Mouse (Mus musculus) heart, embryonic 15.5 days (tissue): Measurements from ENCODE around the gene Selplg. TPM values are rescaled to one million over a fixed set of nuclear protein-coding genes. Genes with fewer than 3 reads are reported as not detected.
"Not testable (repeated sequence)": the region's sequence is repeated elsewhere in the genome, so short reads cannot be mapped to it uniquely, and the experiment has no call there.

Source experiments
- ATAC-seq: fragments of 200-750 bp; cut with Nextera tagmentation; replicated peaks from 2 replicates; pipeline ENCODE4 v1.8.0; 2017; ENCODE audit warnings: low read depth, moderate TSS enrichment; ENCODE audit not compliant: insufficient number of reproducible peaks, insufficient read depth, low FRiP score
- H3K27ac ChIP-seq: fragments of 300-500 bp; sonication (generic); 2 replicates; pipeline ENCODE4 v1.5.1; 2015; ENCODE audit warnings: mild to moderate bottlenecking, inconsistent platforms
- H3K27me3 ChIP-seq: fragments of 300-500 bp; sonication (generic); 2 replicates; pipeline ENCODE4 v1.6.1; 2015; ENCODE audit warnings: inconsistent platforms
- H3K36me3 ChIP-seq: fragments of 300-500 bp; sonication (generic); 2 replicates; pipeline ENCODE4 v1.6.1; 2015; ENCODE audit warnings: mild to moderate bottlenecking, inconsistent platforms
- H3K4me1 ChIP-seq: fragments of 300-500 bp; sonication (generic); replicated peaks from 2 replicates; pipeline ENCODE4 v1.6.1; 2015; ENCODE audit warnings: inconsistent platforms
- H3K4me2 ChIP-seq: fragments of 300-500 bp; sonication (generic); 2 replicates; pipeline ENCODE4 v1.6.1; 2015; ENCODE audit warnings: inconsistent platforms, mild to moderate bottlenecking, moderate library complexity
- H3K4me3 ChIP-seq: fragments of 300-500 bp; sonication (generic); 2 replicates; pipeline ENCODE4 v1.5.1; 2015; ENCODE audit warnings: mild to moderate bottlenecking, inconsistent platforms
- H3K9ac ChIP-seq: fragments of 300-500 bp; sonication (generic); 2 replicates; pipeline ENCODE4 v1.6.1; 2015; ENCODE audit warnings: mild to moderate bottlenecking, inconsistent platforms
- H3K9me3 ChIP-seq: fragments of 300-500 bp; sonication (generic); replicated peaks from 2 replicates; pipeline ENCODE4 v1.6.1; 2016; ENCODE audit warnings: inconsistent platforms
- WGBS: fragments of 180-500 bp; shearing (Covaris S2); methylation state at CpG from one replicate; pipeline ENCODE4 v1.1.7; 2015; ENCODE audit warnings: mixed read lengths; 5-methylcytosine and 5-hydroxymethylcytosine counted together
- polyA plus RNA-seq: library from polyadenylated mRNA; unstranded; fragments of >200 nt; fragmentation: Nextera tagmentation; extraction: Ambion mirVana; gene quantifications from 2 replicates; pipeline ENCODE4 v1.2.1, GENCODE M21; 2015

Selplg gene
- polyA plus RNA-seq, 1 experiment from 2014 or later = 2.7 TPM

- peaks cover 9% of the 10 kb centered on the region for H3K27me3 ChIP-seq
- no peak overlapping the region for H3K9ac ChIP-seq
- H3K4me2 ChIP-seq = no peak overlapping the region
- H3K27ac ChIP-seq = no peak overlapping the region
- H3K4me1 ChIP-seq = peaks cover 3% of the 10 kb centered on the region; the same call in 1 of the 2 replicates
- WGBS = 70% methylated on average over 14 of the region's 14 CpGs
- no peak for ATAC-seq
- no peak overlapping the region for H3K4me3 ChIP-seq
- no peaks in the 10 kb centered on the region for H3K36me3 ChIP-seq
- no peaks in the 10 kb centered on the region for H3K9me3 ChIP-seq
Observed at GRCm38 (mm10) chr5:113818572-113818971, 13.9 kb downstream of the Selplg start.

- Histone ChIP-seq H3K9me3 (no peaks in the 10 kb centered on the region), H3K27ac (no peak overlapping the region), H3K36me3 (no peaks in the 10 kb centered on the region), H3K9ac (no peak overlapping the region), H3K27me3 (peaks cover 9% of the 10 kb centered on the region), H3K4me2 (no peak overlapping the region), H3K4me3 (no peak overlapping the region), H3K4me1 (peaks cover 3% of the 10 kb centered on the region; the same call in 1 of the 2 replicates)
- ATAC-seq = no peak
- WGBS = 13% methylated on average over 15 of the region's 15 CpGs
Observed at GRCm38 (mm10) chr5:113815638-113816152, 16.7 kb downstream of the Selplg start.

DNA sequence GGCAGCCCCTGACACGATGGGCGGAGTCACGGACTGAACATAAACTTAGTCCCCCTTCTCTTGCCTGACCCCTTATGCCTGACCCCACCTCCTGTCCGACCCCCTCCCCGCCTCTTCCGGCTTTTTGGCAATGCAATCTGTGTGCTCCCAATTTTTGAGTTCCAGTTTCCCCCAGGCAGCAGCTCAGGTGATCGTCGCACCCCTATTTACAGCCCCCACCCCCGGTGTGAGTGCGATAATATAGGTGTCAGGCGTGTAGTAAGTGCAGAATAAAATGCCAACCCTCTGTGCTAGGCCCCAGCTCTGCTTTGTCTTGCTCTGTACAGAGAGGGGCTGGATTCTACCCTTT lies 17.4 kb downstream of the Selplg start:
- H3K4me2 ChIP-seq = no peak overlapping the region
- H3K4me1 ChIP-seq = peaks cover 3% of the 10 kb centered on the region; the same call in 1 of the 2 replicates
- peaks cover 9% of the 10 kb centered on the region for H3K27me3 ChIP-seq
- H3K9me3 ChIP-seq = no peaks in the 10 kb centered on the region
- no peak overlapping the region for H3K4me3 ChIP-seq
- ATAC-seq = no peak
- no peak overlapping the region for H3K9ac ChIP-seq
- no peak overlapping the region for H3K27ac ChIP-seq
- H3K36me3 ChIP-seq = no peaks in the 10 kb centered on the region
- 58% methylated on average over 11 of the region's 11 CpGs for WGBS

- Histone ChIP-seq H3K36me3 (no peaks in the 10 kb centered on the region), H3K27me3 (peaks cover 9% of the 10 kb centered on the region), H3K9me3 (no peaks in the 10 kb centered on the region), H3K27ac (no peak overlapping the region), H3K9ac (no peak overlapping the region), H3K4me3 (no peak overlapping the region), H3K4me2 (no peak overlapping the region), H3K4me1 (peaks cover 3% of the 10 kb centered on the region; the same call in 1 of the 2 replicates)
- ATAC-seq = no peak
- 31% methylated on average over 27 of the region's 27 CpGs for WGBS
Observed at GRCm38 (mm10) chr5:113814111-113815040, 18.1 kb downstream of the Selplg start.

DNA sequence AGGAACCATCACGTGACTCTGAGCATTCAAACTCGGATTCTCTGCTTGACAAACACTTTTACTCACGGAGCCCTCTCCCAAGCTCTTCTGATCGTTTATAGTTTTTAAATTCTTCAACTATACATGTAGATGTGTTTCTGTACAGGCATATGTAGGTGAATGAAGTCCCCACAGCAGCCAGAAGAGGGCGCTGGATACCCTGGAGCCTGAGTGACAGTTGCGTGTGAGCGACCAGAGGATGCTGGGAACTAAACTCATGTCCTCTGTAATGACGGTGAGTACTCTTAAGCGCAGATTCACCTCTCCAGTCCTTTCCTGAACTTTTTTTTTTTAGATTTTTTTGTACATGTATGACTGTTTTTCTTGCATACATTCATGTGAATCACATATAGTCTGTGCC lies 18.8 kb downstream of the Selplg start:
- WGBS = 17% methylated on average over 9 of the region's 9 CpGs
- Histone ChIP-seq H3K36me3 (no peaks in the 10 kb centered on the region), H3K9me3 (no peaks in the 10 kb centered on the region), H3K4me2 (no peak overlapping the region), H3K9ac (no peak overlapping the region), H3K27me3 (peaks cover 9% of the 10 kb centered on the region), H3K27ac (no peak overlapping the region), H3K4me3 (no peak overlapping the region), H3K4me1 (peaks cover 3% of the 10 kb centered on the region; the same call in 1 of the 2 replicates)
- ATAC-seq = no peak

DNA sequence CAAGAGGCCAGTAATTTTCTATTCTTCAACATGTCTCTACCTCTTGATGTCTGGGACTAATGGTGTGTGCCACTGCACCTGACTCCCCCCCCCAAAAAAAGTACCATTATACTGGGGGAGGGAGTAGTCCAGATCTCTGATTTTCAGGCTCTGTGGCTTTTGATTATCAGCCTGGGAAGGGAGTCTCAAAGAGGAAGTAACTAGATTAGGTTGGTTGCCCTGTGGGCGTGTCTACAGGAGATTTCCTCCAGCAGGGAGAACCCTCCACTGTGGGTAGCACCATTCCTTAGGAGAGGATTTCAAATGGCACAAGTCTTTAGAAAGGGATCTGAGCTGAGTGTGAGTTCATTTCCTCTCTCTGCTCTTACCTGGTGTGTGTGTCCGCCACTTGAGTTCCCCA lies 19.8 kb downstream of the Selplg start:
- H3K27ac ChIP-seq = no peak overlapping the region
- H3K9me3 ChIP-seq = no peaks in the 10 kb centered on the region
- peaks cover 9% of the 10 kb centered on the region for H3K27me3 ChIP-seq
- H3K4me1 ChIP-seq = peaks cover 12% of the 10 kb centered on the region
- H3K4me3 ChIP-seq = no peak overlapping the region
- H3K36me3 ChIP-seq = no peaks in the 10 kb centered on the region
- no peak overlapping the region for H3K9ac ChIP-seq
- WGBS = 89% methylated on average over 2 of the region's 2 CpGs
- no peak overlapping the region for H3K4me2 ChIP-seq
- ATAC-seq = no peak

DNA sequence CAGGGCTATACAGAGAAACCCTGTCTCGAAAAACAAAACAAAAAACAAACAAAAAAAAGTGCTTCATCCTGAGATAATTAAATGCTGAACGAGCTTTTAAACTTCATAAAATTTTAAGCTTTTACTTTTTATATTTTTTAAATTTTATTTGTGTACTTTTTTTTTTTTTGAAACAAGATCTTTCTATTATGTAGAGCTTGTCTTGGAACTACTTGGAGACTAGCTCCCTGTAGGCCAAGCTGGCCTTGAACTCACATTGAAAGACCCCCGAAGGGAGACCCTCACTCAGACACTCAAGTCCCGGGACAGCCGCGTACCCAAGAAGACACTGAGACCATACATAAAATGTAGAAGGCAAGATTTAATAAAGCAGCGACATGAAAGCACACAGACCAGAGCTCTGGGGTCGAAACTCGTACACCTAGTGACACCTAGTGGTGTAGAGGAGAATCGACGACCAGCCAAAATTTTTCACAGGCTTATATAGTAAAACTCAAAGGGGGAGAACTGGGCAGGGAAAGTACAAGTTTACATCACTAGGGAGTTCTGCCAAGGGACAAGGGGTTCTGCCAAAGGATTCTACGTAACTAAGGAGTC lies 20.5 kb downstream of the Selplg start:
- not testable (repeated sequence) for H3K9me3 ChIP-seq, H3K4me3 ChIP-seq, H3K27me3 ChIP-seq, H3K9ac ChIP-seq, H3K27ac ChIP-seq, ATAC-seq, H3K4me2 ChIP-seq, H3K36me3 ChIP-seq
- whole genome bisulfite sequencing = 20% methylated on average over 11 of the region's 12 CpGs
- H3K4me1 ChIP-seq = peaks cover 13% of the 10 kb centered on the region

DNA sequence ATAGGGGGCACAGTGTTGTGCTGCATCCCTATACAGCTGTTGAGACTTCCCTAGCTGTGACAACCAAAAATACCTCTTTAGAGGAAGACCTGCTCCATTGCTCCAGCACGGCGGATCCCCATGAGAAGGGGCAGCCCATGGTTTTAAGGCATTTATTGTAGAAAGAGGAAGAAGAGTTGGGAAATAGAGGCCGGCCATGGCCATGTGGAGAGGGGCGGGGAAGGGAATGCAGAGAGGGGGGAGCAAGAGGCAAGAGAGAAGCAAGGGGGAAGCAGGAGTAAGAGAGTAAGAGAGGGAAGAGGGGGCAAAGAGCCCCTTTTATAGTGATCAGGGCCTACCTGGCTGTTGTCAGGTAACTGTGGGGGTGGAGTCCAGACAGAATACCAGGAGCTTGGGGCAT lies 22.3 kb downstream of the Selplg start:
- H3K27ac ChIP-seq = no peak overlapping the region
- no peak for ATAC-seq
- no peak overlapping the region for H3K9ac ChIP-seq
- no peaks in the 10 kb centered on the region for H3K36me3 ChIP-seq
- no peaks in the 10 kb centered on the region for H3K9me3 ChIP-seq
- peaks cover 10% of the 10 kb centered on the region for H3K4me1 ChIP-seq
- H3K27me3 ChIP-seq = peaks cover 9% of the 10 kb centered on the region
- H3K4me3 ChIP-seq = no peak overlapping the region
- 82% methylated on average over 4 of the region's 4 CpGs for WGBS
- H3K4me2 ChIP-seq = no peak overlapping the region

DNA sequence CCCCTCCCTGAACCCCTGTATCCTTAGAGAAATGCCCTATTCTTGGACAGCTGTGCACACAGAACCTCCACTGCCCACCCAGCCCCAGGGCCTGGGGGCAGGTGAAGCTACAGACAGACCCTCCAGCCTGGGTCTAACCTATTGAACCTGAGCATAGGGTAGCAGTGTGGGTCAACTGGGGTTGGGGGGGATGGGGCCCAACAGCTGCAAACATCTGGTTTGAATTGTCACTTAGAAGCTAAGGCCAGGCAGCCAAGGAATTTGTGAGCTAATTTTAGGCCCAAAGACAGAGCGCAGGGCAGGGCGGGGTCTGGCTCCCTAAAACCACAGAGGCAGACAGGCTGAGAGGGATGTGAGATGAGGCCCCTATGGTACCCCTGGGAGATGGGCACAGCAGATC lies 24.3 kb downstream of the Selplg start:
- 23% methylated on average over 2 of the region's 2 CpGs for WGBS
- Histone ChIP-seq H3K4me2 (no peak overlapping the region), H3K4me1 (peaks cover 10% of the 10 kb centered on the region), H3K4me3 (no peak overlapping the region), H3K27ac (no peak overlapping the region), H3K36me3 (no peaks in the 10 kb centered on the region), H3K27me3 (no peaks in the 10 kb centered on the region), H3K9me3 (no peaks in the 10 kb centered on the region), H3K9ac (no peak overlapping the region)
- no peak for ATAC-seq

DNA sequence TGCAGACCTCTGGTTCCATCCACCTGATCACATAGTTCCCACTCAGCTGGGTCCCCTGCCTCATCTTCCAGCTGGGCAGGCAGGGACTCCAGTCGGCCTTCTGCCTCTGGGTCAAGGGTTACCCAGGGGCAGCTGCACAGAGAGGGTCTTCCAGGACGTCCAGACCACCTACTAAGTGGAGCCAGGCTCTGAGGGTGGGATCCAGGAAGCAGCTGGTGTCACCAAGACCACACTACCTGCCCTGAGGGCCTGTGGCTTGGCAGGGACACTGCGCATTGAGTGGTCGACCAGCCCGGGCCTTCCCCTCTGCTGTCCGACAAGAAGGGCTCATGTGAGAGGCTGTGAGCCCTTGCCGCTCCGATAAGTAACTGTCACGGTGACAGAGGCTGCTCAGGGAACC lies 24.7 kb downstream of the Selplg start:
- Histone ChIP-seq H3K4me1 (peaks cover 10% of the 10 kb centered on the region), H3K9me3 (no peaks in the 10 kb centered on the region), H3K27ac (no peak overlapping the region), H3K9ac (no peak overlapping the region), H3K27me3 (no peaks in the 10 kb centered on the region; the same call in 1 of the 2 replicates), H3K36me3 (no peaks in the 10 kb centered on the region), H3K4me3 (no peak overlapping the region), H3K4me2 (no peak overlapping the region)
- 28% methylated on average over 9 of the region's 9 CpGs for WGBS
- ATAC-seq = no peak

DNA sequence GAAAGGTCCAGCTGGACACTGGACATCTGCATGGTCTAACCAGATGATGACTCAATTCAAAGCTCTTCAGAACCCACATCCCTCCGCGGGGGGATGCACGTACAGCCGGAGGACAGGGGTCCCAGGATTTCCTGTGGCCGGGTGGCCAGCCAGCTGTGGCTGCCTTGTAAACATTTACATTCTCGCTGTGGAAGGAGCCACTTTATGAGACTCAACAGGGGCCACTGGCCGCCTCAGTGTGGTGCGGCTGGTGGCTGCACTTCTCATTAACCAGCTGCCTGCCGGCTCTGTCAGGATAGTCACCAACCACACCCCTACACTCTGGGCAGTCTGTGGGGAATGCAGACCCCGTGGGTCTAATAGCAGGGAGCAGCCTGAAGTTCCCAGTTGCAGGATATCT lies 26.0 kb downstream of the Selplg start:
- Histone ChIP-seq H3K4me3 (no peak overlapping the region), H3K27me3 (no peaks in the 10 kb centered on the region; the same call in 1 of the 2 replicates), H3K4me2 (no peak overlapping the region), H3K36me3 (no peaks in the 10 kb centered on the region), H3K4me1 (peaks cover 10% of the 10 kb centered on the region), H3K9me3 (no peaks in the 10 kb centered on the region), H3K27ac (no peak overlapping the region), H3K9ac (no peak overlapping the region)
- ATAC-seq = no peak
- 27% methylated on average over 10 of the region's 10 CpGs for WGBS
